Mouse (Mus musculus): ENCODE data around the gene Fgf2.
A peak's percentile ranks its signal among the peaks of the same experiment; 100 is the strongest.

Fgf2 gene

DNA sequence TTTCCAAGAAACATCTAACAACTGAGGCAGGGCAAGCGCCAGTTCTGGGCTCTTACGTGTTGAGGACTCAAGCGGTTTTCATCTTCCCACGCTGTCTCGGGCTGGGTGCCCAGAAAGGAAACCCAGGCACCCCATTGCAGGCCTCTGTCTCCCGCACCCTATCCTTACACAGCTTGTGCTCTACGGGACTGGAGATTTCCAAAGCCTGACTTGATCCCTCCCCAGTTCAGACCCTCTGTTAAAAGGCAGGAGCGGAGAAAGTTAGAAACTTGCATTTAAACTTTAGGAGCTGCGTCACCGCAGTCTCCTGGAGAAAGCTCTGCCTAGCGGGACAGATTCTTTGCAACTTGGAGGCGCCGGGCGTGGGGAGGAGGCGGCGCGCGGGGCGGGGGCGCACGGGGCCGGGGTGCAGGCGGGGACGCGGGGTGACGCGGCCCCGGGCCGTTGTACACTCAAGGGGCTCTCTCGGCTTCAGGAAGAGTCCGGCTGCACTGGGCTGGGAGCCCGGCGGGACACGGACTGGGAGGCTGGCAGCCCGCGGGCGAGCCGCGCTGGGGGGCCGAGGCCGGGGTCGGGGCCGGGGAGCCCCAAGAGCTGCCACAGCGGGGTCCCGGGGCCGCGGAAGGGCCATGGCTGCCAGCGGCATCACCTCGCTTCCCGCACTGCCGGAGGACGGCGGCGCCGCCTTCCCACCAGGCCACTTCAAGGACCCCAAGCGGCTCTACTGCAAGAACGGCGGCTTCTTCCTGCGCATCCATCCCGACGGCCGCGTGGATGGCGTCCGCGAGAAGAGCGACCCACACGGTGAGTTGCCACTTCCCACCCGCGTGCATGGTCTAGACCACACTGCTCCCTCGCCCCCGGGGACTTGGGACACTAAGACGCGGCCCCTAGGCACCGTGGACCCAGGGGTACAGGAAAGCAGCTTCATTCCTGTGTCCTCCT, at the start of gene Fgf2:
Fgf2 (plus strand) TSS at position 126 of the 945 bp plus-strand sequence.
- H3K36me3 ChIP-seq (ENCODE audit: control insufficient read depth, insufficient read depth, low read length, poor library complexity, severe bottlenecking): no peaks in the 10 kb centered on the region
- H3K27me3 ChIP-seq (ENCODE audit: control insufficient read depth, insufficient read depth, low read length, poor library complexity, severe bottlenecking): no peaks in the 10 kb centered on the region; the same call in 1 of the 2 replicates
- no peak for DNase-seq (ENCODE audit: low read depth, low spot score)

DNA sequence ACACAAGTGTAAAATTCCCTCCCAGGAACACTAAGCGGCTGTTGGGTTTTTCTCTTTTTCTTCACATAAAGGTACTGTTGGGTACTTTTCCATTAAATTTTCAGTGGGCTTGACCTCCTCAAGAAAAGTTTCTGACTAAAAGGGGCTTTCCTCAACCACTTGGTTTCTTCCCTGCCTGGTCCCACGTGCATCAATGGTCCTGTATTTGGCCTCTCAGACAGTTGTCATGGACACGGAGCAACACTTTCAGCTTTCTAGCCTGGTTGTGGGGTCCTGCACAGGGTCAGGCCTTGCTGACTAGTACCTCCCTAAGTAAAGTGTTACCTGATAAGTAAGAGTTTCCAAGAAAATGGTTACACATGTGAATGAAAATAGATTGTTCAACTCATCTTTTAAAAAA, 48.7 kb upstream of the Fgf2 start:
- Histone ChIP-seq H3K27me3 (ENCODE audit: control insufficient read depth, insufficient read depth, low read length, poor library complexity, severe bottlenecking) (no peaks in the 10 kb centered on the region), H3K36me3 (ENCODE audit: control insufficient read depth, insufficient read depth, low read length, poor library complexity, severe bottlenecking) (no peaks in the 10 kb centered on the region)
- DNase-seq (ENCODE audit: low read depth, low spot score): no peak

DNA sequence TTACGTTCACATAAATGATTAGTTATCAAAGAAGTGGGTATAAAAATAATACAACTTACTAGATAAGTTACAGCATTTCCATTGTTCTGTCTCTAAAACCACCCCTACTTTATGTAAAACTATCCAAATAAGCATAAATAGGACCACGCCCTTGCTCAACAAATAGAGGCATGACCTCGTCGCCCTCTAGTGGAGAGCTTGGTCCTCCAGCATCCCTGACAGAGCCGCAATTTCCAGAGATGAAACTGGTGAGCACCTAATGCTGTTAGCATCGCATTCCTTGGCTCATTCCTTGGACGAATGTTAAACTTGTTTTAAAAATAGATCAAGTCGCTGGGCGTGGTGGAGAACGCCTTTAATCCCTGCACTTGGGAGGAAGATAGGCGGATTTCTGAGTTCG, 45.5 kb upstream of the Fgf2 start:
- DNase-seq (ENCODE audit: low read depth, low spot score): peak; percentile 77
- H3K27me3 ChIP-seq (ENCODE audit: control insufficient read depth, insufficient read depth, low read length, poor library complexity, severe bottlenecking): no peaks in the 10 kb centered on the region
- H3K36me3 ChIP-seq (ENCODE audit: control insufficient read depth, insufficient read depth, low read length, poor library complexity, severe bottlenecking): no peaks in the 10 kb centered on the region

DNA sequence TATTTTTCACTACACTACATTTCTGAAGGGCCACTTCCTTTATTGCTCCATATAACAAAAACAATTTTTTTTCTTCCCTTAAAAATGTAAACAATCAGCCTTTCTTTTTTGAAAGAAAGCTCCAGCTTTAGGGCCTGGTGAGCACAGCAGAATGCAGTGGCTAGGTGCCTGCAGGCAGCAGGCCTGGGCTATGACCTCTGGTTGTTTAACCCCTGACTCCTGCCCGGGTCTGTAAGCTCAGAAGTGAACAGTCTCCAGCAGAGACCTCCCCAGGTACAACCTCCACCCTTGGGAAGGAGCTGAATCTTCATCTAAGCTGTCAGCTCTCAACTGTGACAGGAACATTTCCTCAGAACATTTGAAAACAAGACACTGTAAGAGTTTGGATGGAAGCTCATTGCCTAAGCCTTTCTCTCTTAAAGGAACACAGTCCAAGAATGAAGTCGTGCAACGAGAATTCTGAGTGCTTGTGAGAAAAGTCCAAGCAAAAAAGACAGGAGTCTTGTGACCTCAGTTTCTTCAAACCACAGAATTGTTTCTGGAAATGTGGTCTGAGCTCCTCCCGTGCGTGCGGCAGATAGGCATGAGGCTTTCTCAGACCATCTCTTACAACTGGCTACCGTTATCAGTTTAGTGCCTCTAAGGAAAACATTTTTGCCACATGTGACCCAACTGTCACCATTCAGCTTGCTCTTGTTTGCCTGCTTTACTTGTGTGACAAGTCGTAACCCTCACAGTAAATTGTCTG, 44.6 kb upstream of the Fgf2 start:
- Histone ChIP-seq H3K36me3 (ENCODE audit: control insufficient read depth, insufficient read depth, low read length, poor library complexity, severe bottlenecking) (no peaks in the 10 kb centered on the region), H3K27me3 (ENCODE audit: control insufficient read depth, insufficient read depth, low read length, poor library complexity, severe bottlenecking) (no peaks in the 10 kb centered on the region)
- no peak for DNase-seq (ENCODE audit: low read depth, low spot score)

DNA sequence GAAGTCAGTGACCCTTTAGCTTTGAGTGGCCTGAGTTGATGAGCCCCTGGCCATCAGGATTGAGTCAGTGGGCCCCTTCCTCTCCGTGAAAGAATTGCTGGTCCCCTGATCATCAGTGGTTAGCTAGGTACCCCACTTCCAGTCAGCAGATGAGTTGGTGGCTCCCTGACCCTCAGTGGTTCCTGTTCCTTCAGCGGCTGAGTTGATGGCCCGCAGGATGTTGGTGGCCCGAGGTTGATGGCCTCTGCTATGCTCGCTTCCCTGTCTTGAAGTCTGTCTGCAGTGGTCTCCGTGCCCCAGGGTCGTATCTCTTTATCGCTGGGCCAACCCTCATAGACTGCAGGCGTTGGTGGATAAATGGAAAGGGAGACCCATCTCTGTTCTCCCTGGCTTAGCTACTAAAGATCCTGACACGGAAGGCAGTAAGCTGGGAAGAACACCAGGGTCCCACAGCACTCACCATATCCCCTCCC, 36.2 kb upstream of the Fgf2 start:
- DNase-seq (ENCODE audit: low read depth, low spot score): no peak
- H3K27me3 ChIP-seq (ENCODE audit: control insufficient read depth, insufficient read depth, low read length, poor library complexity, severe bottlenecking): no peaks in the 10 kb centered on the region
- no peaks in the 10 kb centered on the region for H3K36me3 ChIP-seq (ENCODE audit: control insufficient read depth, insufficient read depth, low read length, poor library complexity, severe bottlenecking)

DNA sequence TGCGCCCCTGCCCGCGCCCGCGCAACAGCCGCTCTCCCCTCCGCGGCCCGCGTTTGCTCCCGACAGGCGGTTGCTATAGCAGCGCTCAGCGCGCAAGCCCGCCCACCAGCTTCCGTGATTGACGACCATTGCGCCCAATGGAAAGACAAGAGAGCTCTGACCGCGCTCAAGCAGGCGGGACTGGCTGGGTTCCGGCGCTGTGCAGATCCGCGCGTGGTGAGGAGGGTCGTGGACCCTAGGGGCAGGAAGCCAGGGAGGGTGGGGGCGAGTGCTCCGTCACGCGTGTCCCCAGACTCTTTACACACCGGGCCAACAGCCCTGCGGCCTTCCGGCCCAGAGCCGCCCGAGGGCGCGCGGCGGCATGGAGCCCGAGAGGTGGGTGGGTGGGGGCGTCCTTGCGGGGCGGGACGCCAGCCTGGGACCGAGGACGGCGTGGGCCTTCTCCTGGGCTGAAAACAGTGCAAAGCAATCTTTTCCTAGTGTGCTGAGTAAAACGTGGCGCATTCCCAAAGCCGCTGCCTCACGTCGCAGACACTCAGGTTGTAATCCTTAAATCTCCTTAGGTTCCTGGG, 35.7 kb upstream of the Fgf2 start, which contains the start of the genes Bbs12 and Cetn4:
Bbs12 (plus strand) TSS at position 185 of the 572 bp plus-strand sequence.
Cetn4 (minus strand) TSS at position 339 of the 572 bp plus-strand sequence.
- H3K36me3 ChIP-seq (ENCODE audit: control insufficient read depth, insufficient read depth, low read length, poor library complexity, severe bottlenecking): no peaks in the 10 kb centered on the region
- no peaks in the 10 kb centered on the region for H3K27me3 ChIP-seq (ENCODE audit: control insufficient read depth, insufficient read depth, low read length, poor library complexity, severe bottlenecking)
- DNase-seq (ENCODE audit: low read depth, low spot score): peak; percentile 96

DNA sequence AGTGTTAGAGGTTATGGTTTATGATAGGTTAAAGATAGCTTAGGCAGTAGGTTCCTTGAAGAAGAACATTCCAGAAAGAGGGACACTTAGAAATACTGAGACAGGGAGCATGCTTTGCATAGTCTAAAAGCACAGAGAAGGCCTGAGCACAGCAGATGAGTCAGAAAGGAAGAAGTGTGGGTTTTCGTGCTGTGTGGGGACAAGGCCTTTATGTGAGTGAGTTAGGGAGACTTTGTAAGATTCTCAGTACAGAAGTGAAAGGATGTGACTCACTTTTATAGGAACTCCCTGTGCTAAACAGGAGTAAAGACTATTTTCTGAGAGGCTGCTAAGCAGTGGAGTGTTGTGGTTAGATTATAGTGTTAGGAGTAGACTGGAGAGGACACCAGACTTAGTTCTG, 34.8 kb upstream of the Fgf2 start:
- Histone ChIP-seq H3K27me3 (ENCODE audit: control insufficient read depth, insufficient read depth, low read length, poor library complexity, severe bottlenecking) (no peaks in the 10 kb centered on the region), H3K36me3 (ENCODE audit: control insufficient read depth, insufficient read depth, low read length, poor library complexity, severe bottlenecking) (no peaks in the 10 kb centered on the region)
- DNase-seq (ENCODE audit: low read depth, low spot score): peak; percentile 51

DNA sequence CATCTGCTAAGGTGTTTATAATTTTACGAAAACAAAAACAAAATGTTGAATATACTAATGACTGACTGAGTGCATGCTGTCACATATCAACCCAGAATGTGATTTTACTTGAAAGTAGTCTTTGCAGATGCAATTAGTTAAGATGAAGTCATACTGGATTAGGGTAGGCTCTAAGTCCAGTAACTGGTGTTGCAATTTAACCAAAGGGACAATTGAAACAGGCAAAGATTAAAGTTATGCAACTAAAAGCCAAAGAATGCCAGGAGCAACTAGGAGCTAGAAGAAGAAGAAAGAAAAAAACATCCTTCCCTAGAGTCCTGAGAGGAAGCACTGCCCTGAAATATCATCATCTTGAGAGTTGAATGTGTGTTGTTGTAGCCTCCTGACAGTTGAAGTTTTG, 31.9 kb upstream of the Fgf2 start:
- Histone ChIP-seq H3K36me3 (ENCODE audit: control insufficient read depth, insufficient read depth, low read length, poor library complexity, severe bottlenecking) (no peaks in the 10 kb centered on the region), H3K27me3 (ENCODE audit: control insufficient read depth, insufficient read depth, low read length, poor library complexity, severe bottlenecking) (no peaks in the 10 kb centered on the region)
- DNase-seq (ENCODE audit: low read depth, low spot score): no peak

DNA sequence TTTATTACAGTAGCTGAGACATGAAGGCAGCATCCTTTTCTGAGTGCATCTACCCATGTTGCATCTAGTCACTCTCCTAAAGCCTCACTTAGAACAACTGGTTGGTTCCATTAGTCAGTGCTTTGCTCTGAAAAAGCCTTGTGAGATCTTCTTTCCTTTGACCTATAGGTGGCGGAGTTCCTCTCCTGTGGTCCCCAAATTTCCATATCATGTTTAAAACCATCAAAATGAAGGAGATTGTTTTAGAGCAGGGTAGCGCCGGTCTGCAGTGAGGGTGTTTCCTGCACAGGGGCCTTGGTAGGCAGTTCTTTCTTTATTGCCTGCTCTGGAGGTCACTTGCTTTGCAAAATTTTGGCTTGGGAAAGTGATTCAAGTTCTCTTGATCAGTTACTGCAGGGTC, 23.8 kb upstream of the Fgf2 start:
- Histone ChIP-seq H3K27me3 (ENCODE audit: control insufficient read depth, insufficient read depth, low read length, poor library complexity, severe bottlenecking) (no peaks in the 10 kb centered on the region), H3K36me3 (ENCODE audit: control insufficient read depth, insufficient read depth, low read length, poor library complexity, severe bottlenecking) (no peaks in the 10 kb centered on the region)
- peak; percentile 31 for DNase-seq (ENCODE audit: low read depth, low spot score)

DNA sequence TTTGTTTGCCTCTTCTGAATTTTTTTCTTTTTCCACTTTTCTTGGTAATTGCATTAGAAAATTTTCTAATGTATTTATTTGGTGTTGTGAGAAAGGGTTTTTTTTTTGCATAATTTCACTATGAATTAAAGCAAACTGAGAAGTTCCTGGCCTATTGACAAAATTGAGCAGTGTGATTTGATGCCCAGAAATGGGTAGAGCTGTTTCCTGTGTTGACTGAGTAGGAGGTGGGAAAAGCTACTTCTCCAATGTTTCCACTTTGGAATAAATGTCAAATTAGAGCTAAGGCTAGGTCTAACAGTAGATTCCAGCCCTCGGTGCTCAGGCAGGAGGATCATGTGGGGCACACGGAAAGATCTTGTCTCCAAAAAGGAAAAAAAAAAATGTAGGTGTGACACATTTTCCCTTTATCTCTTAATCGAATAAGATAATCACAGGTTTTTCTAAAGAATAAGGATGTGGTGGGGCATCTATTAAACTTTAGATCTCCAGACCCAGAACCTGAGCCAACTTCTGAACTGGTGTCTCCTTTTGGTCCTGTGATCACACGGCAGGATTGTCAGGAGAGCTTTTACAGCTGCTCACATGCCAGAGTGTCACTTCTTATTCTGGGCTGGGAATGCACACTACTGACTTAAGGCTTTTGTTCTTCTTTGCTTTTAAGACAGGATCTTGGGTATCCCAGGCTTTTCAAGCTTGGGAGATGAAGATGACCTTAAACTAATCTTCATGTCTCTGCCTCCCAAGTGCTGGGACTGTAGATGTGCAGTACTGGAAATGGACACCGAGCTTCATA, 22.6 kb upstream of the Fgf2 start:
- Histone ChIP-seq H3K27me3 (ENCODE audit: control insufficient read depth, insufficient read depth, low read length, poor library complexity, severe bottlenecking) (no peaks in the 10 kb centered on the region), H3K36me3 (ENCODE audit: control insufficient read depth, insufficient read depth, low read length, poor library complexity, severe bottlenecking) (no peaks in the 10 kb centered on the region)
- DNase-seq (ENCODE audit: low read depth, low spot score): no peak

DNA sequence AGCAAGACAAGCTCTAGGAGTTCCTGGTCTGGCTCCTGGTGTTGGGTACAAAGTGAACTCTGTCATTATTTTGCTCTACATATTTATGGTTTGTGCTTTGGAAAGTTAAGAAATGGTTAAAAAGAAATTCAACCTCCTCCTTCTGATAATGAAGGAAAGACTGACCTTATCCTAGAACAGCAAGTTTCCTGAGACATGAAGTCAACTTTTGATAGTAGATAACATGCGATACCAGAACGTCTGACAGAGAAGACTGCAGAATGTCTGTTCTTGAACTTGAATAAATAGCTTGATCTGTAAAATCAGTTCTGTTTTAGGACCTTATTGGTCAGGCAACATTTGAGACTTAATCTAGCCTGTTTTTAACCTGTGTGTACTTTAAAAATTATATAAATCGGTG, 21.5 kb upstream of the Fgf2 start:
- Histone ChIP-seq H3K27me3 (ENCODE audit: control insufficient read depth, insufficient read depth, low read length, poor library complexity, severe bottlenecking) (no peaks in the 10 kb centered on the region), H3K36me3 (ENCODE audit: control insufficient read depth, insufficient read depth, low read length, poor library complexity, severe bottlenecking) (no peaks in the 10 kb centered on the region)
- no peak for DNase-seq (ENCODE audit: low read depth, low spot score)

DNA sequence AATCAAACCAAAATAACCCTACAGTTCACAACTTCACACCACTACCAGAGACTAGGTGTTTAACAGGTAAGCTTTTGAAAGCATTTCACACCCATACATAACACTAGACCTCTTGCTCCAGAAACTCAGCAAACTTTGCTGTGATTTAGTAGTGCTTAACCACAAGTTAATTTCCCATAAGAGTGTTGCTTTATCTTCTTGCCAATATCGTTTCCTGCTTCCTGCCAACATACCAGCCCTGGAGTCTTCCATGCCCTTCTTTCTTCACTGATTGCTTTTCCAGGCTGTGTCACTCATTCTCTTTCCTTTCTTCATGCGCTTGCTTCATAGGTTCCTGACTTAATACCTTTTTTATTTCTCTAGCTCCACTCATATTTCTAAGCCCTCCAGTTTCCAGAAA, 19.7 kb upstream of the Fgf2 start:
- Histone ChIP-seq H3K36me3 (ENCODE audit: control insufficient read depth, insufficient read depth, low read length, poor library complexity, severe bottlenecking) (no peaks in the 10 kb centered on the region), H3K27me3 (ENCODE audit: control insufficient read depth, insufficient read depth, low read length, poor library complexity, severe bottlenecking) (no peaks in the 10 kb centered on the region)
- DNase-seq (ENCODE audit: low read depth, low spot score): no peak

DNA sequence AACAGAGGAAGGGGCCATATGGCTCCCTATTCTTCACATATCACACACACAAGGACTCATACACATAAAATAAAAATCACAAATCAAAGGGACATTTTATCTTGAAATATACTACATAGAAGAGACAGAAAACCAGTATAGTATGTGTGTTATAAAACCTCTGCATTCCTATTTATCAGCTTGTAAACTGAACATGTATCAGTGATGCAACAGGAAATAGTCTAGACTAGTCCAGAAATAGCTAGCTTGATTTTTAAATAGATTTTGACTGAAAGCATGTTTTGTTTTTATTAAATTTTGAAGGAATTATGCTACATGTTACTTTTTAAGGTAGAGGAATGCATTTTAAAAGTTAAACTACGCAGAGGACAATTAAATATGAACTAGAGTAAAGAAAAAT, 18.2 kb upstream of the Fgf2 start:
- no peaks in the 10 kb centered on the region for H3K36me3 ChIP-seq (ENCODE audit: control insufficient read depth, insufficient read depth, low read length, poor library complexity, severe bottlenecking)
- no peak for DNase-seq (ENCODE audit: low read depth, low spot score)
- H3K27me3 ChIP-seq (ENCODE audit: control insufficient read depth, insufficient read depth, low read length, poor library complexity, severe bottlenecking): no peaks in the 10 kb centered on the region

DNA sequence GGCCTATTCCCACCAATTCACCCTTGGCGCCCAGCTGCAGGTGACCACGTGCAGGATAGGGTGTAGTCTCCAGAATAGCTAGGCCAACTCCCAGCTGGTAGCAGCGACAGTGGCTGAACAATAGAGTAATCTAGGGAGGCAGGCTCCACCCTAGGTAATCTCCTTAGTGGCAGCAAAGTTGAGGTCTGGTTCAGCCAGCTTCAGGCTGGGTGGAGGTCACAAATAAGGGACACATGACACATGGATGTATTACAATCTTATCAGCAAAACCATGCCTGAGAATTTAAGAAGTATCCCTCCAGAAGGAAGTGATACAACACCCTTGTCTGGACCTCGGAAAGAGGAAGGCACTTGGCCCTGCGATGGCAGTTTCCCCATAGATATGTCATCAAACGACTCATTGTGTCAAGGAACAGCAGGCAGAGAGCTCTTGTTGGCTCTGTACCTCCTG, 16.1 kb upstream of the Fgf2 start:
- H3K27me3 ChIP-seq (ENCODE audit: control insufficient read depth, insufficient read depth, low read length, poor library complexity, severe bottlenecking): no peaks in the 10 kb centered on the region
- no peaks in the 10 kb centered on the region for H3K36me3 ChIP-seq (ENCODE audit: control insufficient read depth, insufficient read depth, low read length, poor library complexity, severe bottlenecking)
- DNase-seq (ENCODE audit: low read depth, low spot score): no peak

Measured in splenic B cell, adult 2 months (primary cell).